Mouse (Mus musculus) forebrain, embryonic 16.5 days (tissue): ENCODE data around the gene Mpc2. TPM values are rescaled to one million over a fixed set of nuclear protein-coding genes. Genes with fewer than 3 reads are reported as not detected.

Experiments used
- ATAC-seq: fragments of 200-750 bp; cut with Nextera tagmentation; 2 replicates; pipeline ENCODE4 v1.8.0; 2017; ENCODE audit warnings: mild to moderate bottlenecking, moderate library complexity
- H3K27ac ChIP-seq: fragments of 300-500 bp; sonication (generic); 2 replicates; pipeline ENCODE4 v1.5.1; 2014; ENCODE audit warnings: low read length, control low read depth
- H3K27me3 ChIP-seq: fragments of 300-500 bp; sonication (generic); replicated peaks from 2 replicates; pipeline ENCODE4 v1.6.1; 2014; ENCODE audit warnings: low read length; ENCODE audit not compliant: control insufficient read depth, insufficient read depth
- H3K36me3 ChIP-seq: fragments of 300-500 bp; sonication (generic); 2 replicates; pipeline ENCODE4 v1.6.1; 2014; ENCODE audit not compliant: control insufficient read depth, insufficient read depth
- H3K4me1 ChIP-seq: fragments of 300-500 bp; sonication (generic); replicated peaks from 2 replicates; pipeline ENCODE4 v1.6.1; 2014; ENCODE audit warnings: low read length; ENCODE audit not compliant: control insufficient read depth, insufficient read depth
- H3K4me2 ChIP-seq: fragments of 300-500 bp; sonication (generic); 2 replicates; pipeline ENCODE4 v1.6.1; 2014; ENCODE audit warnings: mild to moderate bottlenecking, low read length, control low read depth
- H3K4me3 ChIP-seq: fragments of 300-500 bp; sonication (generic); replicated peaks from 2 replicates; pipeline ENCODE4 v1.5.1; 2014; ENCODE audit warnings: mild to moderate bottlenecking, low read length, control low read depth
- H3K9ac ChIP-seq: fragments of 300-500 bp; sonication (generic); replicated peaks from 2 replicates; pipeline ENCODE4 v1.6.1; 2014; ENCODE audit warnings: low read depth, low read length, control low read depth
- H3K9me3 ChIP-seq: fragments of 300-500 bp; sonication (generic); 2 replicates; pipeline ENCODE4 v1.6.1; 2016; ENCODE audit warnings: low read length; ENCODE audit not compliant: control insufficient read depth
- WGBS: fragments of 180-500 bp; shearing (Covaris S2); extraction: QIAGEN DNeasy Blood & Tissue Kit; methylation state at CpG from one replicate; pipeline ENCODE4 v1.1.7; 2014; 5-methylcytosine and 5-hydroxymethylcytosine counted together
- polyA plus RNA-seq: library from polyadenylated mRNA; unstranded; fragments of >200 nt; fragmentation: Nextera tagmentation; extraction: Ambion mirVana; gene quantifications from 2 replicates; pipeline ENCODE4 v1.2.1, GENCODE M21; 2015

Mpc2 gene
- polyA plus RNA-seq, result 162 TPM in 2 replicates

GRCm38 (mm10) chr1:165460360-165460800 is at the start of gene Mpc2, which contains the start of gene Dcaf6:
Mpc2 (plus strand) TSS chr1:165460637.
Dcaf6 (minus strand) TSS chr1:165460475.
- H3K36me3 ChIP-seq, result no peaks in the 10 kb centered on the region
- ATAC-seq, result peak; percentile 95
- H3K9ac ChIP-seq, result peak within 1 kb of the TSS; percentile 90
- under 1% methylated on average over 26 of the region's 37 CpGs for WGBS
- H3K27me3 ChIP-seq, result no peaks in the 10 kb centered on the region
- no peaks in the 10 kb centered on the region for H3K9me3 ChIP-seq
- H3K4me2 ChIP-seq, result peak within 1 kb of the TSS; percentile 98
- H3K4me1 ChIP-seq, result peaks cover 14% of the 10 kb centered on the region
- peak within 1 kb of the TSS; percentile 97 for H3K27ac ChIP-seq
- peak within 1 kb of the TSS; percentile 88 for H3K4me3 ChIP-seq

- ATAC-seq, result no peak
- WGBS, result 80% methylated on average over 7 of the region's 7 CpGs
These were observed 39.0 kb upstream of the Mpc2 start for GRCm38 (mm10) chr1:165421357-165421915.

GRCm38 (mm10) chr1:165426254-165426653 is 34.2 kb upstream of the Mpc2 start:
- Histone ChIP-seq H3K27me3 (no peaks in the 10 kb centered on the region), H3K9me3 (no peaks in the 10 kb centered on the region), H3K27ac (no peak overlapping the region), H3K4me3 (no peak overlapping the region), H3K4me1 (no peaks in the 10 kb centered on the region), H3K9ac (no peak overlapping the region), H3K36me3 (no peaks in the 10 kb centered on the region), H3K4me2 (no peak overlapping the region)
- WGBS, result 92% methylated on average over 2 of the region's 2 CpGs
- no peak for ATAC-seq

More at GRCm38 (mm10) chr1:165421357-165421915, 39.0 kb upstream of the Mpc2 start:
- Histone ChIP-seq H3K4me2 (no peak overlapping the region), H3K9ac (no peak overlapping the region), H3K27me3 (no peaks in the 10 kb centered on the region), H3K4me1 (no peaks in the 10 kb centered on the region), H3K27ac (no peak overlapping the region), H3K36me3 (no peaks in the 10 kb centered on the region), H3K9me3 (no peaks in the 10 kb centered on the region), H3K4me3 (no peak overlapping the region)

GRCm38 (mm10) chr1:165432883-165433282 is 27.6 kb upstream of the Mpc2 start:
- ATAC-seq, result no peak
- Histone ChIP-seq H3K36me3 (no peaks in the 10 kb centered on the region), H3K9me3 (no peaks in the 10 kb centered on the region), H3K27me3 (no peaks in the 10 kb centered on the region), H3K27ac (no peak overlapping the region), H3K4me3 (no peak overlapping the region), H3K4me2 (no peak overlapping the region), H3K4me1 (no peaks in the 10 kb centered on the region), H3K9ac (no peak overlapping the region)
- 84% methylated on average over 1 of the region's 1 CpGs for WGBS

GRCm38 (mm10) chr1:165438289-165439021 is 22.0 kb upstream of the Mpc2 start:
- H3K4me1 ChIP-seq, result no peaks in the 10 kb centered on the region
- H3K27me3 ChIP-seq, result no peaks in the 10 kb centered on the region
- 95% methylated on average over 1 of the region's 1 CpGs for WGBS
- no peak overlapping the region for H3K27ac ChIP-seq
- no peaks in the 10 kb centered on the region for H3K9me3 ChIP-seq
- no peaks in the 10 kb centered on the region for H3K36me3 ChIP-seq
- no peak overlapping the region for H3K9ac ChIP-seq
- H3K4me3 ChIP-seq, result no peak overlapping the region
- no peak for ATAC-seq
- H3K4me2 ChIP-seq, result no peak overlapping the region

- H3K27ac ChIP-seq, result no peak overlapping the region
- no peaks in the 10 kb centered on the region for H3K4me1 ChIP-seq
- no peak overlapping the region for H3K4me2 ChIP-seq
- H3K4me3 ChIP-seq, result no peak overlapping the region
- WGBS, result 83% methylated on average over 3 of the region's 3 CpGs
- H3K36me3 ChIP-seq, result no peaks in the 10 kb centered on the region
- no peaks in the 10 kb centered on the region for H3K27me3 ChIP-seq
- ATAC-seq, result no peak
- H3K9ac ChIP-seq, result no peak overlapping the region
- no peaks in the 10 kb centered on the region for H3K9me3 ChIP-seq
These were observed 19.6 kb upstream of the Mpc2 start for GRCm38 (mm10) chr1:165440788-165441187.

- no peak overlapping the region for H3K4me3 ChIP-seq
- H3K4me2 ChIP-seq, result no peak overlapping the region
- no peaks in the 10 kb centered on the region for H3K27me3 ChIP-seq
- no peaks in the 10 kb centered on the region for H3K36me3 ChIP-seq
- H3K9me3 ChIP-seq, result no peaks in the 10 kb centered on the region
- no peak overlapping the region for H3K9ac ChIP-seq
- no peak for ATAC-seq
- no peaks in the 10 kb centered on the region for H3K4me1 ChIP-seq
- H3K27ac ChIP-seq, result no peak overlapping the region
These were observed 19.2 kb upstream of the Mpc2 start for GRCm38 (mm10) chr1:165441201-165441600.

- Histone ChIP-seq H3K9ac (no peak overlapping the region), H3K4me1 (no peaks in the 10 kb centered on the region), H3K36me3 (no peaks in the 10 kb centered on the region), H3K9me3 (no peaks in the 10 kb centered on the region), H3K4me3 (no peak overlapping the region), H3K27me3 (no peaks in the 10 kb centered on the region), H3K4me2 (no peak overlapping the region), H3K27ac (no peak overlapping the region)
- no peak for ATAC-seq
- 91% methylated on average over 3 of the region's 3 CpGs for WGBS
These were observed 18.7 kb upstream of the Mpc2 start for GRCm38 (mm10) chr1:165441719-165442118.

- Histone ChIP-seq H3K4me2 (peak overlapping the region; percentile 98), H3K27me3 (no peaks in the 10 kb centered on the region), H3K36me3 (no peaks in the 10 kb centered on the region), H3K9ac (peak overlapping the region; percentile 90), H3K4me3 (peak overlapping the region; percentile 88), H3K27ac (no peak overlapping the region), H3K9me3 (peaks cover 1% of the 10 kb centered on the region; the same call in 1 of the 2 replicates), H3K4me1 (peaks cover 14% of the 10 kb centered on the region)
- no peak for ATAC-seq
- 21% methylated on average over 7 of the region's 7 CpGs for WGBS
These were observed 1.4 kb upstream of the Mpc2 start for GRCm38 (mm10) chr1:165459041-165459502.
